Mouse (Mus musculus): ENCODE results near the gene Arhgap6.

Arhgap6 gene

GRCm38 (mm10) chrX:168794974-168795858 lies at the start of gene Arhgap6:
TSS of gene Arhgap6 (plus strand) at chrX:168795099.
- DNase-seq (ENCODE audit: low spot score in 2 of 2), result no peak

DNA sequence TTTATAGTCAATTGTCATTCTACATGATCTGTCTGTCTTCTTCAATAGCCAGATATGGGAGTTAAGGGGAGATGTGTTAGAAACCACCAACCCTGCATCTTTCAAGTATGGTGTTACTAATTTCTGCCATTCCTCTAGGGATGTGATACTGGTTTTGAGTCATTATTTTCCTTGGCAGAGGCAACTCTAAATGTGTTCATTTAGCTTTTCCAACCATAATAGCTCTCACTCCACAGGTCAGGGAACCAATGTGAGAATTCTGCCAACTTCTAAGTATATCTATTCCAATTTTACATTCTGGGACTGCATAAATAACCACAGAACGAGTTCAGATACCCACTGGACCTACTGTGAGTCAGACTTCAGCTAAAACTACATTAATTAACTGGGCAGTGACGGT lies 47.9 kb upstream of the Arhgap6 start:
- DNase-seq (ENCODE audit: low spot score in 2 of 2), result no peak

DNA sequence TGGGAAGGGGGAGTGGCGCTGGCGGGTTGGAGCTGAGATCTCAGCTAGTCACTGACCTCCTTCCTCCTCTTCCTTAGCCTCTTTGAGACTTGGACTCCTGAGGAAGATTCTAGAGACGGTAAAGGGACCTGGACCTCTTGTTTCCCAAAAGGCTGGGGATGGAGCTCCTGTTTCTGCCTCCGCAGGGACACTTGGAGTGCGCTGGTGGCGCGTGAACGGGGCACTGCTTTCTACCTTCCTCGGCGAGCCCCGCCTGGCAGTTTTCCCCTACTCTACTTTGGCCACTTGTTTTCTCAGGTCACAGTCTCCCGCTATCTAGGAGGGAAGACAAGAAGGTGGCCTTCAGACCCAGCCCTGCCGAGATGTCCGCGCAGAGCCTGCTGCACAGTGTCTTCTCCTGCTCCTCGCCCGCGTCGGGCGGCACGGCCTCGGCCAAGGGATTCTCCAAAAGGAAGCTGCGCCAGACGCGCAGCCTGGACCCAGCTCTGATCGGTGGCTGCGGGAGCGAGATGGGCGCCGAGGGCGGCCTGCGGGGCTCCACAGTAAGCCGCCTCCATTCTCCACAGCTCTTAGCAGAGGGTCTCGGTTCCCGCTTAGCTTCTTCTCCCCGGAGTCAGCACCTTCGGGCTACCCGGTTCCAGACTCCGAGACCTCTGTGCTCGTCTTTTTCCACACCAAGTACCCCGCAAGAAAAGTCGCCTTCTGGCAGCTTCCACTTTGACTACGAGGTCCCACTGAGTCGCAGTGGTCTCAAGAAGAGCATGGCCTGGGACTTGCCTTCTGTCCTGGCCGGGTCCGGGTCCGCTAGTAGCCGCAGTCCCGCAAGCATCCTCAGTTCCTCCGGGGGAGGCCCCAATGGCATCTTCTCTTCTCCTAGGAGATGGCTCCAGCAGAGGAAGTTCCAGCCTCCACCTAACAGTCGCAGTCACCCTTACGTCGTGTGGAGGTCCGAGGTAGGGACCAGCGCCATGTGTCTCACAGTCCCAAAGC lies 1.3 kb downstream of the Arhgap6 start:
- no peak for DNase-seq (ENCODE audit: low spot score in 2 of 2)

GRCm38 (mm10) chrX:168804677-168805076 lies 9.8 kb downstream of the Arhgap6 start:
- DNase-seq (ENCODE audit: low spot score in 2 of 2), result no peak

- DNase-seq (ENCODE audit: low spot score in 2 of 2), result no peak
These were observed 15.8 kb downstream of the Arhgap6 start for GRCm38 (mm10) chrX:168810513-168811265.

- no peak for DNase-seq (ENCODE audit: low spot score in 2 of 2)
These were observed 24.0 kb downstream of the Arhgap6 start for GRCm38 (mm10) chrX:168818858-168819257.

DNA sequence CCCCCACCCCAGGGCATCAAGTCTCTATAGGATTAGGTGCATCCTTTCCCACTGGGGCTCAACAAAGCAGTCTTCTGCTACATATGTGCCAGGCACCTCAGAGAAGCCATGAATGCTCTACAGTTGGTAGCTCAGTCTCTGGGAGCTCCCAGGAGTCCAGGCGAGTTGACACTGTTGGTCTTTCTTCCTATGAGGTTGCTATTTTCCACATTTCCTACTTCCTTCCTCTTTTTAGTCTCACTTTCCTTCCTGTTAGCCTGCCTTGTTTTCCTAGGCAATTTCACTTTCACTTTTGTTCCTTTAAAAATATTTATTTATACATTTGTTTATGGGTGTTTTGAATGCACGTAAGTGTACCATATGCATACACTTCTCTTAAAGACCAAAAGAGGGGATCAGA lies 29.3 kb downstream of the Arhgap6 start:
- no peak for DNase-seq (ENCODE audit: low spot score in 2 of 2)

GRCm38 (mm10) chrX:168832343-168832742 lies 37.4 kb downstream of the Arhgap6 start:
- no peak for DNase-seq (ENCODE audit: low spot score in 2 of 2)

DNA sequence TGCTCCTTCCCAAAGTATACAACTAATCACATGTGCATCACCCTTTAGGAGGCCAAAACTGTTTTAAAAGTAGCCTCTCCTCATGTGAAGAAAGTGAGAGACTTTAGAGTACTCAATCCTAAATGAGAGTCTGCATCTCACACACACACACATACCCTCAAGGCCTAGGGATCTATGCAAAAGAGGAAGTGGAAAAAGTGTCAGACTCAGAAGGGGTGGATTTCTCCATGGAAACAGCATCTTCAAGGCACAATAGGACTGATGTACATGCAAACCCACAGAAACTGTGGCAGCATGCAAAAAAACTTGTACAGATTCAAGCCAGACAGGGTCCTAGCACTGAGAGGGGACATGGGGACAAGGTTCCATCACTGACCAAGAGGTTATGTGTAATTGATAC lies 53.2 kb downstream of the Arhgap6 start:
- no peak for DNase-seq (ENCODE audit: low spot score in 2 of 2)

DNA sequence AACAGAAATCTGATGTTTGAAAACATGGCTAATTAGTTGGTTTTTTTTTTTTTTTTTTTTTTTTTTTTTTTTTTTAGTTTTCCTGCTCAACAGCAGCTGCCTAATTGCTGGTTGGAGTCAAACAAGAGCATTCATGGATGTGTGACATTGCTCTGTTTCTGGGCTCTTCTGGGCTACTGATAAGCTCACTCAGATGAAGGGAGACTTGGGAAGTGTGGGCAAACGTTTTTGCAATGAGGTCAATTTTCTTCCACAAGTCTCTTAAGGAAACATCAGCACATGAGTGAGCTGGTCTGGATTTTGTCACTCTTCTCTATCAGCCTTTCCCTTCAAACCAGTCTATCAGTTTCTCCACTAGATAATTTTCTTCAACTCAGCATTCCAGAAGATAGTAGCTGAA lies 79.8 kb downstream of the Arhgap6 start:
- no peak for DNase-seq (ENCODE audit: low spot score in 2 of 2)

DNA sequence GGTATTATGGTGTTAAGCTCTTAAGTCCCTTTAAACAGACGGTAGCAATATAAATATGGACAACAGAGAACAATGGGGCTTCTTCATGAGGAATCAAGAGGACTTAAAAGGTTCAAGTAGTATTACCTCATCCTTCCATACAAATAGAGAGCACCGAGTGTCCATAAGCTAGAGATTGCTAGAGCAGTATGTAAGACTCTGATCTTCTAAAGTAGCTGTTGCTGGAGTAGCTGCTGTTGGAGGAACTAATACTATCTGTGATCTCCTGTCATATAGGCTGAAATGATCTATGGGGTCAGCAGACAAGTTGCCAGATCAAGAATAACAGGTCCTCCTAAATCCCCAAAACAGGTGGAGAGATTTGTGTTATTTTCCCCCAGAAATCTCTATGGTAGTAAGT lies 108.7 kb downstream of the Arhgap6 start:
- no peak for DNase-seq (ENCODE audit: low spot score in 2 of 2)

- DNase-seq (ENCODE audit: low spot score in 2 of 2), result no peak
These were observed 109.2 kb downstream of the Arhgap6 start for GRCm38 (mm10) chrX:168904086-168904485.

- DNase-seq (ENCODE audit: low spot score in 2 of 2), result no peak
These were observed 112.7 kb downstream of the Arhgap6 start for GRCm38 (mm10) chrX:168907586-168907985.

DNA sequence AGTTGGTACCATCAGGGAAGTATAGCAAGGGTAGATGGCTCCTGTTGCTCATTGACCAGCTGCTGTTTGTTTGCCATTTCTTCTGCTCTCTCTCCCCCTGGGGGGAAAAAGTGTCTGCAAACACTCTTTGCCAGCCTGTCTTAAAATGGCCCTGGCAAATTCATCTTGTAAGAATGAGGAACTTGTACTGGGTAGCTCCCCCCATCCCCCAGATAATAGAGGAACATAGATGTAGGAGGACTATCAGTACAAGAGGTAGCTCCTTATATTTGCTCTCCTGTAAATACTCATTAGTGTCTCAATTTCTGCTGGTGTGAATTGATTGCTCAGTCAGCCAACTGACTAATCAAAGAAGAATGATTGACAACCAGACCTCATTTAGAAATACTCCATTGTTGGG lies 118.6 kb downstream of the Arhgap6 start:
- no peak for DNase-seq (ENCODE audit: low spot score in 2 of 2)

DNA sequence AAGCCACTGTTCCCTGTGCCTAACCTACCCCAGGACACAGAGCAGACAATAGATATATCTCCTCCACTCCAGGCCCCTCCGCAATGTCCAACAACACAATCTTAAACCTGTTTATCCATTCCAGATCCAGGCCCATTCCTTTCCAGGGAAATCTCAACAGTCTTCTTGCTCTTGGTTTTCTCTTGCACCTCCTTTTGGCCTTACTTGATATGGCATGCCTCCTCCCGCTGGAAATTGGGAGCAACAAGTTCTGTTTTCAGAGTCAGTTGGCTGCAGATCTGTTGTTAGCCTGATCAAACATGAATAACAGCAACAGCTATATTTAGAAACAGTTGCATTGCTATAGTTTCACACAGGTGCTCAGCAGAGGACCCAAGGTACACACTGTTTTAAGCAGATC lies 126.0 kb downstream of the Arhgap6 start:
- no peak for DNase-seq (ENCODE audit: low spot score in 2 of 2)

DNA sequence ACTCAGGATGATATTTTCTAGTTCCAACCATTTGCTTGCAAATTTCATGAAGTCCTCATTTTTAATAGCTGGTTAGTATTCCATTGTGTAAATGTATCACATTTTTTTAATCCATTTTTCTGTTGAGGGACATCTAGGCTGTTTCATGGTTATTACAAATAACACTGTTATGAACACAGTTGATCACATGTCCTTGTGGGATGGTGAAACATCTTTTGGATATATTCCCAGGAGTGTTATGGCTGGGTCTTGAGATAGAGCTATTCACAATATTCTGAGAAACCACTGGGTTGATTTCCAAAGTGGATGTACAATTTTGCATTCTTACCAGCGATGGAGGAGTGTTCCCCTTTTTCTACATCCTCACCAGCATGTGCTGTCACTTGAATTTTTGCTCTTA lies 137.5 kb downstream of the Arhgap6 start:
- DNase-seq (ENCODE audit: low spot score in 2 of 2), result no peak

DNA sequence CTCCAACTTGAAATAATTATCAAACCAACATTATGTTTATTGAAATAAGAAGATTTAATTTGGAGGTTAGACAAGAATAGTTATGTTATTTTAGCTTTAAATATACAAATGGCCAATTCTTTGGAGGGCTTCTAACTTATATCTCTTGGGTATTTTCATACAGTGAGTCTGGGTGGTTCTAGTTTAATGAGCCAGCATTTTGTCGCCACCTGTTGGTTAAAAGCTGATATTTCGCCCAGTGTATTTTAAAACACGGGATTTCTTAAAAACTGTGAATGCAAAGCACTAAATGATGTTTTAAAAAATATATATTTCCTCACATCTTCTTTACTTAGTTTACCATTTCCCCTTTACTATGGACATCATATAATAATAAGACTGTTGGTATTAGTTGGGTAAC lies 140.5 kb downstream of the Arhgap6 start:
- DNase-seq (ENCODE audit: low spot score in 2 of 2), result peak in 1 of 2 experiments; percentile 1

- peak in 1 of 2 experiments; percentile 2 for DNase-seq (ENCODE audit: low spot score in 2 of 2)
These were observed 143.0 kb downstream of the Arhgap6 start for GRCm38 (mm10) chrX:168937941-168938340.

GRCm38 (mm10) chrX:168941684-168942083 lies 146.8 kb downstream of the Arhgap6 start:
- DNase-seq (ENCODE audit: low spot score in 2 of 2), result no peak

DNA sequence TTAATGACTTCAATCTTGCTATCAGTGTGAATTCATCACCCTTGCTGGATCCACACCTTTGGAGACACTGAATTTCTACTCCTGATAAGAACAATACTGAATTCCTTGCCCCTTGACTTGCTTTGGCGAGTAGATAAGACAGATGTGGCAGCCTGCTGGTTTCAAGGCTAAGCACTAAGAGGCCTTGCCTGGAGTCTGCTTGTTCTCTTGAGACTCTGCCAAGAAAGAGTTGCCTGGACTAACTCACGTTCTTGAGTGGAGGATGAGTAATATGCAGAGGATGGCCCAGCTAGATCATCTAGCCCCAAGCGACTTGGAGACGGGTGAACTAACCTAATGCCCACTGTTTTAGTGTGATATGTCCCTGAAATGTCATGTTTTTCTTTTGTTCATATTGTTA lies 148.3 kb downstream of the Arhgap6 start:
- no peak for DNase-seq (ENCODE audit: low spot score in 2 of 2)

DNA sequence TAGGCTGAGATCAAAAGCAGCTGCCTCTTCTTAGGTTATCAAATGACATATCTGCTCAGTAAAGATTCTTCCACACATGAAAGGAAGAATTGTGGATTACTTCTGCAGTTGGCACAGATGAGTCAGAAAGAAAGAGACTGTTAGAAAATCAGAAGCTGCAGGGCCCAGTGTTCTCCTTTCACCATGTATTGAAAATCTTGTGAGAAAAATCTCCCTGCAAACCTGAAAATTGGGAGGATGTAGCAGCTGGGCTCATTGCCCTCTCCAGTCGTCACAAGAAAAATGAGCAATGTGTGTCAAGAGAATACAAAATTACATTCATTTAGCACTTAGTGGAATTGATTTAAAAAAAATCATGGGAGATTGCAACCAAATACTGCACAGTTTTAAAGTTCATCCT lies 180.5 kb downstream of the Arhgap6 start:
- no peak for DNase-seq (ENCODE audit: low spot score in 2 of 2)

GRCm38 (mm10) chrX:168977776-168978175 lies 182.9 kb downstream of the Arhgap6 start:
- DNase-seq (ENCODE audit: low spot score in 2 of 2), result no peak

Data from spleen, postnatal 36 days (tissue).